ENCODE assay signal across 8 mouse cellular contexts in the genomic region with DNA sequence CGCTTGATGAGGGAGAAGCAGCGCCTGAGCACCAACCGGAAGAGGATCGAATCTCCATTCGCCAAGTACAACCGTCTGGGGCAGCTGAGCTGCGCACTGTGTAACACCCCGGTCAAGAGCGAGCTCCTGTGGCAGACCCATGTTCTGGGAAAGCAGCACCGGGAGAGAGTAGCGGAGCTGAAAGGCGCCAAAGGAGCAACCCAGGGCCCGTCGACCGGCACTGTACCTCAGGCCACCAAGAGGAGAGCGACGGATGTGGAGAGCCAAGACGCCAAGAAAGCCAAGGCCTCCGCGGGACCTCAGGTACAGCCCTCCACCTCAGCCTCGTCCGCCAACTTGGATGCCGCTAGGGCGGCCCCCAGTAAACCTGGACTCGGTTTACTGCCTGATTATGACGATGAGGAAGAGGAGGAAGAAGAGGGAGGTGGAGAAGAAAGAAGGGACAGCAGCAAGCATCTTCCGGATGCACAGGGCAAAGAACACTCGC. TPM values are rescaled to one million over a fixed set of nuclear protein-coding genes. Genes with fewer than 3 reads are reported as not detected.
A peak's percentile ranks its signal among the peaks of the same experiment; 100 is the strongest.
DNase-seq lines count a peak whose midpoint lies in the region; TF ChIP-seq lines count a peak whose summit lies in the region.

No protein-coding gene starts in this region.

- intact Hi-C loops in heart, adult 2 months (cut with DNase I): loop anchor here (1.0 to 10.0 kb wide), 4 partner anchors 17 to 530 kb away; a partner anchor contains a TSS
- intact Hi-C loops in heart, postnatal 14 days (cut with DNase I): loop anchor here (2.0 to 5.0 kb wide), 3 partner anchors 16 to 128 kb away; a partner anchor contains a TSS

- H3K4me1 ChIP-seq in heart, adult 2 months (ENCODE audit: control insufficient read depth, insufficient read depth, low read length): peaks cover 4% of the 10 kb centered on the region
- H3K4me1 ChIP-seq in ES-Bruce4 (ENCODE audit: control insufficient read depth, insufficient read depth, low read length): no peaks in the 10 kb centered on the region
- peaks cover 26% of the 10 kb centered on the region for H3K4me1 ChIP-seq in hindbrain, embryonic 10.5 days (replicated peaks)
- peaks cover 26% of the 10 kb centered on the region for H3K4me1 ChIP-seq in megakaryocyte, embryonic 14.5 days

- no peak for TF ChIP-seq CTCF in heart, adult 2 months (IDR thresholded peaks at IDR 0.05)
- no peak for TF ChIP-seq CTCF in ES-Bruce4 (IDR thresholded peaks at IDR 0.05; ENCODE audit: low read depth, low read length)

- no peak for DNase-seq in heart, adult 2 months
- DNase-seq in heart, postnatal 14 days: no peak
- no peak for DNase-seq in hindbrain, embryonic 10.5 days (ENCODE audit: low spot score)
- DNase-seq in ovary, postnatal 14 days (ENCODE audit: low spot score): no peak
- no peak for DNase-seq in spleen, postnatal 4 days (ENCODE audit: low spot score in 2 of 2)
- DNase-seq in thymus, postnatal 36 days: no peak

- peak overlapping the region; percentile 84 for H3K9ac ChIP-seq in heart, adult 2 months (ENCODE audit: low read depth, low read length)
- H3K9ac ChIP-seq in ES-Bruce4 (ENCODE audit: low read depth, poor library complexity, severe bottlenecking): peak overlapping the region; percentile 81

- no peaks in the 10 kb centered on the region for H3K79me2 ChIP-seq in heart, adult 2 months (replicated peaks; ENCODE audit: control insufficient read depth, insufficient read depth, low read length)

- no peaks in the 10 kb centered on the region for H3K27me3 ChIP-seq in heart, adult 2 months (ENCODE audit: control insufficient read depth, insufficient read depth, low read length)
- no peaks in the 10 kb centered on the region for H3K27me3 ChIP-seq in ES-Bruce4 (ENCODE audit: control insufficient read depth, insufficient read depth, low read length, poor library complexity, severe bottlenecking)
- no peaks in the 10 kb centered on the region for H3K27me3 ChIP-seq in hindbrain, embryonic 10.5 days (ENCODE audit: insufficient read depth, poor library complexity, severe bottlenecking)
- H3K27me3 ChIP-seq in megakaryocyte, embryonic 14.5 days (replicated peaks): no peaks in the 10 kb centered on the region

- H3K9me3 ChIP-seq in ES-Bruce4 (replicated peaks; ENCODE audit: control insufficient read depth, insufficient read depth, low read length, poor library complexity, severe bottlenecking): no peaks in the 10 kb centered on the region
- no peaks in the 10 kb centered on the region for H3K9me3 ChIP-seq in hindbrain, embryonic 10.5 days
- H3K9me3 ChIP-seq in megakaryocyte, embryonic 14.5 days: peaks cover 7% of the 10 kb centered on the region; the same call in 1 of the 2 replicates

- TF ChIP-seq EP300 in heart, adult 2 months (IDR thresholded peaks at IDR 0.05; ENCODE audit: insufficient read depth, low read depth, low read length): no peak
- no peak for TF ChIP-seq EP300 in ES-Bruce4 (IDR thresholded peaks at IDR 0.05; ENCODE audit: insufficient read depth, low read depth, low read length)

- H3K27ac ChIP-seq in heart, adult 2 months: peak overlapping the region; percentile 87
- no peak overlapping the region for H3K27ac ChIP-seq in ES-Bruce4 (ENCODE audit: insufficient read depth, low read length)
- H3K27ac ChIP-seq in hindbrain, embryonic 10.5 days: peak overlapping the region; percentile 91

- H3K4me3 ChIP-seq in heart, adult 2 months: peak overlapping the region; percentile 98
- peak overlapping the region; percentile 89 for H3K4me3 ChIP-seq in ES-Bruce4 (ENCODE audit: low read depth, low read length)
- peak overlapping the region; percentile 80 for H3K4me3 ChIP-seq in hindbrain, embryonic 10.5 days
- peak overlapping the region; percentile 98 for H3K4me3 ChIP-seq in megakaryocyte, embryonic 14.5 days (replicated peaks)

- no peak for TF ChIP-seq POLR2A in heart, adult 2 months (IDR thresholded peaks at IDR 0.05; ENCODE audit: insufficient read depth, low read depth, low read length)
- no peak for TF ChIP-seq POLR2A in ES-Bruce4 (IDR thresholded peaks at IDR 0.05; ENCODE audit: insufficient read depth, low read length)

- under 1% methylated on average over 28 of the region's 28 CpGs for WGBS in heart, adult 2 months
- 2% methylated on average over 28 of the region's 28 CpGs for WGBS in hindbrain, embryonic 10.5 days

- H3K36me3 ChIP-seq in heart, adult 2 months (ENCODE audit: control insufficient read depth, insufficient read depth, low read length): peaks cover 10% of the 10 kb centered on the region
- H3K36me3 ChIP-seq in ES-Bruce4 (ENCODE audit: control insufficient read depth, insufficient read depth, low read length, poor library complexity, severe bottlenecking): peaks cover 20% of the 10 kb centered on the region; the same call in 1 of the 2 replicates
- peaks cover 25% of the 10 kb centered on the region for H3K36me3 ChIP-seq in hindbrain, embryonic 10.5 days
- peaks cover 35% of the 10 kb centered on the region for H3K36me3 ChIP-seq in megakaryocyte, embryonic 14.5 days (replicated peaks; ENCODE audit: low read length)

RNA-seq across cellular contexts. Expression of a gene that starts 0.3 kb away (rescaled TPM):
- 10 to 100 TPM; 12.8 to 15.1 TPM for total RNA-seq in heart, adult 2 months (2021)
- 4.4 and 5.7 TPM in 2 replicates for polyA plus RNA-seq in heart, adult 2 months (2012; rRNA removed)
- 10 to 100 TPM; 15.3 to 16.5 TPM for total RNA-seq in heart, postnatal 14 days (2021)
- 24.8 and 25.6 TPM in 2 replicates for polyA plus RNA-seq in ES-Bruce4 (2011; ENCODE audit: insufficient read depth, insufficient read length, low read depth, missing spikeins)
- polyA plus RNA-seq in hindbrain, embryonic 10.5 days (2016; fragmentation: Nextera tagmentation; extraction: Ambion mirVana): 31.6 and 35.8 TPM in 2 replicates
- polyA plus RNA-seq in megakaryocyte, embryonic 14.5 days (2012; ENCODE audit: insufficient read depth, low replicate concordance): 3.3 and 16.1 TPM in 2 replicates

RNA-seq across cellular contexts. Expression of a gene that starts 0.4 kb away (rescaled TPM):
- under 1 TPM; 0.21 to 0.41 TPM for total RNA-seq in heart, adult 2 months (2021)
- polyA plus RNA-seq in heart, adult 2 months (2012; rRNA removed): 0.21 TPM in 1 of 2 replicates, not detected in the other
- total RNA-seq in heart, postnatal 14 days (2021): under 1 TPM in 1 of 2 experiments, not detected in 1; 0.33 TPM
- polyA plus RNA-seq in ES-Bruce4 (2011; ENCODE audit: insufficient read depth, insufficient read length, low read depth, missing spikeins): 1.1 and 1.6 TPM in 2 replicates
- 0.37 and 0.41 TPM in 2 replicates for polyA plus RNA-seq in hindbrain, embryonic 10.5 days (2016; fragmentation: Nextera tagmentation; extraction: Ambion mirVana)
- polyA plus RNA-seq in megakaryocyte, embryonic 14.5 days (2012; ENCODE audit: insufficient read depth, low replicate concordance): 0.47 TPM in 1 of 2 replicates, not detected in the other

RNA-seq across cellular contexts. Expression of a gene that starts 16.4 kb away (rescaled TPM):
- total RNA-seq in heart, adult 2 months (2021): 10 to 100 TPM; 14.4 to 20.0 TPM
- 9.2 and 15.5 TPM in 2 replicates for polyA plus RNA-seq in heart, adult 2 months (2012; rRNA removed)
- total RNA-seq in heart, postnatal 14 days (2021): 10 to 100 TPM; 20.6 to 21.9 TPM
- polyA plus RNA-seq in ES-Bruce4 (2011; ENCODE audit: insufficient read depth, insufficient read length, low read depth, missing spikeins): 56.3 and 64.7 TPM in 2 replicates
- polyA plus RNA-seq in hindbrain, embryonic 10.5 days (2016; fragmentation: Nextera tagmentation; extraction: Ambion mirVana): 43.2 and 44.1 TPM in 2 replicates
- 29.8 and 53.0 TPM in 2 replicates for polyA plus RNA-seq in megakaryocyte, embryonic 14.5 days (2012; ENCODE audit: insufficient read depth, low replicate concordance)
